Mouse (Mus musculus): ENCODE results near the gene Aldh1l2.

Aldh1l2 gene

DNA sequence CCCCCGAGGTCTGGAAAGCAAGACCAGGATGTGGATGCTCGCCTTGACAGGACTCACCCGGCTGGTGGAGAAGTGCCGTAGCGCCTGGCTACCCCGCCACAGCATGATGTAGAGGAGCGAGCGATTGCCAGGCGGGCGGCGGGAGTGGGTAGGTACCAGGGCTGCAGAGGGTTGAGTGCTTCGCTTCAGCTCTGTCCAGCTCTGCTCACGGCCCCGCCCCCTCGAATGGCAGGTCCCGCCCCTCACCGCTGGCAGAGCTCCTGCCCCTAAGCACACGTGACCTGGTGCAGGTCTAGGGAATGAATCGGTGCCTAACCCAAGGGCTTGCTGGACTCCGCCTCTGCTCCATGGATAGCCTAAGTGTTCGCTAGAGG is at the start of gene Aldh1l2:
Gene Aldh1l2, minus strand, starts transcription at position 231 of the 374 bp plus-strand sequence.
- in situ Hi-C loops (cut with MboI, MseI), result loop anchor here (10.0 to 25.0 kb wide), 3 partner anchors 629 to 1897 kb away; partner anchors contain the start of genes 1190007I07Rik, Ankrd24, Gm10778 and Sirt6

DNA sequence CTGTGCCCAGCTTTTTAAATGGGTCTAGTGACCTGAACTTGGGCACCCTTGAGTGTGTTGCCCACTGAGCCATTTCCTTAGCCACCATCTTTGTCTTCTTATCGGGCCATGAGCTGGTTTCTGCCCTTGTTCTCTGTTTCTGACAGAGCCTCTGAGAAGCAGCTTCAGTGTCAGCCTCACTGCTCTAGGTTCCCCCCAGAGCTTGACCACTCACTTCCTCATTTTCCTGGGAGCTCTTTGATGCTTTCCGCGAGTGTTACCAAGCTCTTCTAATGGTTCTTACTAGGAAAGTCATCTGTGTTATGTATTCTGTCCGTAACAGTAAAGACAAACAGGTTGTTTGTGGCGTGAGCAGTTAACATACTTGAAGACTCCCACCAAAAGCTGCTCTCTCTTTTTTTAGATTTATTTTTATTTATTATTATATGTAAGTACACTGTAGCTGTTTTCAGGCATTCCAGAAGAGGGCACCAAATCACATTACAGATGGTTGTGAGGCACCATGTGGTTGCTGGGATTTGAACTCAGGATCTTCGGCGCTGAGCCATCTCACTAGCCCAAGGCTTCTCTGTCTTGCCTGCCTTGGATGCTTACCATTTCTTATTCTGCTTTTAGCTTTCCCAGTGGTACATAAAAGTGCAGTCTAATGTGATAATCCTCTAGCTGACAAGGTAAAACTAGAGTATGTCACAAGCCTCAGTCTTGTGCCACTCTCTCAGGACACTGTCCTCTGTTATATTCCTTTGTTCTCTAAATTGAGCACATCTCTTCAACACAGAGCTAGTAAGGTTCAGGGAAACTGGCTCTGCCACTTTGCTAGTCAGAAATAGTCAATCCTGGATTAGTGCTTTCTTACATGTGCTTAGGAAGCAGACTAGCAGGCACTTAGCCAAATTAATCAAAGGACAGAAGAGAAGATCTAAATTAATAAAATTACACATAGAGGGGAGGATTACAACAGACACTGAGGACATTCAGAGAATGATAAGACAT is 31.8 kb upstream of the Aldh1l2 start:
- in situ Hi-C loops (cut with MboI, MseI), result no loop called here

DNA sequence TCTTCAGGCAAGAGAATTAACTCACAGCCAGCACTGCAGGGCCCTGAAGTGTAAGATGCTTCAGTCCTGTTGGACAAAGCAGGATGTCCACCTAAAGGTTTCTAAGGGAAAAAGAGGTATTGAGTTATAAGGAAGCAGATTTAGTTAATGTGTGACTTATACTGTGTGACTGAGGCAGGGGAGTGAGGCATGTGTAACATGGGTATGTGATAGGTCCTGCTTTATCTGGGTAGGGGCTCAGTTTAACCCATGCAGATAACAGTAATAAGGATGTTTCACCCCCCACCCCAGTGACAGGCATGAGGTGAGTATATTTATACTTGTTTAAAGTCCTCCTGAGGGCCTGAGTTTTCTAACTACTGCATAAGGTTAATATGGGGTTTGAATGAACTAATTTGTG is 29.1 kb upstream of the Aldh1l2 start:
- in situ Hi-C loops (cut with MboI, MseI), result no loop called here

DNA sequence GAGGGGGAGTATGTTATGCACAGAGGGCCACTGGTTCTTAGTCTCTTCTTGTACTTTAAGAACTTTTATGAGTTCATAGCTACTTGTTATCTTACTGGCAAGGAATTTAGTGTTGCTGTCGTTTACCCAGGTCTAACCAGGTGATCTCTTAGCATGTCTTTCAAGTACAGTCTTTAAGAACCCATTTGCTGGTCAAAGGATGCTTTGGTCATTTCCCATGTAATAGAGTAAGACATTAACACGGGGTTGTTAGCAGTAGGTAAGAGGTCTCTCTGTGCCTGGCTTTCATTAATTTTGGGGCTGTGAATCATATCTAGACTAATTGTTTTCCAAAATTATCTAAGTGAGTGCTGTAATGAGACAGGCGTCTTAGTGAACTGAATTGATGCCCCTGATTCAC is 11.4 kb upstream of the Aldh1l2 start:
- in situ Hi-C loops (cut with MboI, MseI), result loop anchor here (25.0 kb wide), 1 partner anchor 1908 kb away; the partner anchor contains the start of genes Ankrd24, Gm10778 and Sirt6

DNA sequence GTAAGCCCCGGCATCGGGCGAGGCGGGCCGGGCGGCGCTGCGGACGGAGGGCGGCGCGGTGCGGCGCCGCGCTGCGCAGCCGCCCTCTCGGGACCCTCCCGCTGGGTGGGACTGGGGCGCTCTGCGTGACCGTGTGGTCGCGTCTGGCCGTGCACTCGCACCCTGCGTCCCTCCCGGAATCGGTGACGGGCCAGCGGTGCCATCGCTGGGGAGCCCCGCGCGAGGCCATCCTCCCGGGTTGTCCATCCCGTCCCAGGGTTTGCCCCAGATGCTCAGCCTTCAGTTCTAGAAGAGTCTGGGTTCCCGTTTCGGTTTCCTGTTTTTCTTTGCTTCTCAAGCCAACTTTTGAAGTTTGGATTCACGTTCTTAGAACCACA is 10.2 kb upstream of the Aldh1l2 start:
- in situ Hi-C loops (cut with MboI, MseI), result loop anchor here (25.0 kb wide), 1 partner anchor 1907 kb away; the partner anchor contains the start of genes Ankrd24, Gm10778 and Sirt6

DNA sequence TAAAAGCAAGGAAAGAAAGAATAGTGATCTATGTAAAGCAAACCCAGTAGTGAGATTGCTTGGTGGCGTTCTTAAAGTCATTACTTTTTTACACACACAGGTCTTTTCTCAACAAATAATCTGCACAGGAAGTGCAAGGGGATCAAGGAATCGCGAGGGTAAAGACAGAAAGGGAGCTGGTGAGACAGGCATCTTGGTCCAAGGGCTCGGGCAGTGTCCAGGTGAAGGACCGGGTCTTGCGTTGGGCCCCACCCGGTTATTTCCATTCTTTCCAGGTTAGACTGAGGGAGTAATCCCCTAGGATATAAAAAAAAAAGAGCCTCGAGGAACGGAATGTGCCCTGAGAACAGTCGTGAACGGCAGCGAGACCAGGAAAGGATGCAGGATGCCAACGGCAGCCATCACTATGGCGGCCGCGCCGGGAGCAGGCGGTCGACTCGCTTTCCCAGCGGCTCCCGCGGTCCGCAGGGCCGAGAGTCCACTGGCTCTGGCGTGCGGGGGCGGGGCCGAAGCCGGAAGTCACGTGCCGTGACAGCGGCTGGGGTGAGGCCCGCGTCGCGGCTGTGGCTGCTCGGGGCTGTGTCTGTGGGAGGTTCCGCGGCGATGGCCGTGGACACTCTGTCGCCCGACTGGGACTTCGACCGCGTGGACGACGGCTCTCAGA is 9.6 kb upstream of the Aldh1l2 start, which contains the start of gene Washc4:
Gene Washc4, plus strand, starts transcription at position 314 of the 664 bp plus-strand sequence.
- in situ Hi-C loops (cut with MboI, MseI), result loop anchor here (25.0 kb wide), 1 partner anchor 1906 kb away; the partner anchor contains the start of genes Ankrd24, Gm10778 and Sirt6

DNA sequence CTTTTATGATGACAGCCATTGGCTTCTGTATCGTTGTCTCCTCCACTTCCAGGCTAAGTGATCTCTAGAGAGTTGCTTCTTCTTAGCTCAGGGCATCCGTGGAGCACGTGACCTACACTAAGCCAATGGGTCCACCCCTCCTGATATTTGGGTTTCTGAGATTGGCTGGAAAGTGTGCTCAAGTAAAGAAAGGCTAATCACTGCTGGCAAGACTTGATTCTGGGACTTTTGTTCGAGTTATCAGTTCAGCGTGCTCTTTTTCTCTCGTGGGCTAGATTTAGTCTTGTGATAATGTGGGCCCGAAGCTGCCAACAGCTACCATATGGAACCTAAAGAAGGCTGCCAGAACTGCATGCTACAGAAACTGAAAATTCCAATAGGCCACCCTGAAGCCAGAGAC is 8.3 kb upstream of the Aldh1l2 start:
- in situ Hi-C loops (cut with MboI, MseI), result loop anchor here (25.0 kb wide), 1 partner anchor 1905 kb away; the partner anchor contains the start of genes Ankrd24, Gm10778 and Sirt6

DNA sequence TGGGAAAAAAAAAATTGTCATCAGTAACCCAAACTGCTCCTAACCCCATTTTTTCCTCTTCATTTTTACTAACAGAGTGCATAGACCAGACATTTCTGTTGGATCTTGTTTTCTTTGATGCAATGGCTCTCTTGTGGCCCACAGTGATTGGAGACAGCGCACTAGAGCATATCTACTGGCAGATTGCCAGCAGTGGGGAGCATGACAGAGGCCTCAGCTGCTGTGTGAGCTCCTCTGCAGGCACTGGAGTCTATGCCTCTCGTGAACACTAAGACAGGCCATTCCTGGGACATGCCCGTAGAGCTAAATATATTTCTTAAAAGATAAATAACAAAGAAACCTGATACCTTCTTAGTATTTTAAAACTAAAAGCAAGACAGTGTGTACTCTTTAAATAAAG is 6.2 kb upstream of the Aldh1l2 start:
- in situ Hi-C loops (cut with MboI, MseI), result loop anchor here (25.0 kb wide), 1 partner anchor 1903 kb away; the partner anchor contains the start of genes Ankrd24, Gm10778 and Sirt6

DNA sequence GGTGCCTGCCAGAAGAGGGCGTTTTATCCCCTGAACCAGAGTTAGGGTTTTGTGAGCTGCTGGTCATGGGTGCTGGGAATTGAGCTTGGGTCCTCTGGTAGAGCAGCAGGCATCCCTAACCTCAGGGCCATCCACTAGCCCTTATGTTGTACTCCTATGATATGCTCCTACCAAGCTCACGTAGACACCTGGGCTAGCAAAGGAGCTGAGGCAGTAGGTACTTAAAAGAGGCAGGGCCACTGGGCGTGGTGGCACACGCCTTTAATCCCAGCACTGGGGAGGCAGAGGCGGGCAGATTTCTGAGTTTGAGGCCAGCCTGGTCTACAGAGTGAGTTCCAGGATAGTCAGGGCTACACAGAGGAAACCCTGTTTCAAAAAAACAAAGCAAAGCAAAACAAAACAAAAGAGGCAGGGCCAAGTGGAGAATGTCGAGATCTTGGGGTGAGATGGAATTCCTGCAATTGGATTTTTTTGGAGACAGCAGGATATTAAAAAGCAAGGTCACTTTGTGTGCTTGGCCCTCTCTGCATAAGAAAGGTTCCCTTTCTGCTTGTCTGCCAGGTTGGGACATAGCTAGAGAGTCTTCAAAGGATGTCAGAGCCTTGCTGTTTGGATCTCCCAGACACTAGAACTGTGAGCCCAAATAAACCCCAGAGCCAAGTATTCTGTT is 5.5 kb upstream of the Aldh1l2 start:
- in situ Hi-C loops (cut with MboI, MseI), result loop anchor here (10.0 to 25.0 kb wide), 3 partner anchors 635 to 1902 kb away; partner anchors contain the start of genes 1190007I07Rik, Ankrd24, Gm10778 and Sirt6

DNA sequence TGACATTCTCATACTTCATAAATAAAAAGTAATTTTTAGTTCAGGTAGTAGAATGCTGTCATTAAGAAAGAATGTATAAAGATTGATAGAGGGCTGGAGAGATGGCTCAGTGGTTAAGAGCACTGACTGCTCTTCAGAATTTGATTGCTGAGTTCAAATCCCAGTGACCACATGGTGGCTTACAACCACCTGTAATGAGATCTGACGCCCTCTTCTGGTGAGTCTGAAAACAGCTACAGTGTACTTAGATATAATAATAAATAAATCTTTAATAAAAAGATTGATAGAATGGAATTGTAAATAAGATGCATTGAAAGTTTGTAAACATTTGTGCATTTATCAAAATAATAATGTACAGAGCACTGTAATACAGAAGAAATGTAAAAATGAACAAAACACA is 2.5 kb upstream of the Aldh1l2 start:
- in situ Hi-C loops (cut with MboI, MseI), result loop anchor here (10.0 to 25.0 kb wide), 3 partner anchors 632 to 1899 kb away; partner anchors contain the start of genes 1190007I07Rik, Ankrd24, Gm10778 and Sirt6

DNA sequence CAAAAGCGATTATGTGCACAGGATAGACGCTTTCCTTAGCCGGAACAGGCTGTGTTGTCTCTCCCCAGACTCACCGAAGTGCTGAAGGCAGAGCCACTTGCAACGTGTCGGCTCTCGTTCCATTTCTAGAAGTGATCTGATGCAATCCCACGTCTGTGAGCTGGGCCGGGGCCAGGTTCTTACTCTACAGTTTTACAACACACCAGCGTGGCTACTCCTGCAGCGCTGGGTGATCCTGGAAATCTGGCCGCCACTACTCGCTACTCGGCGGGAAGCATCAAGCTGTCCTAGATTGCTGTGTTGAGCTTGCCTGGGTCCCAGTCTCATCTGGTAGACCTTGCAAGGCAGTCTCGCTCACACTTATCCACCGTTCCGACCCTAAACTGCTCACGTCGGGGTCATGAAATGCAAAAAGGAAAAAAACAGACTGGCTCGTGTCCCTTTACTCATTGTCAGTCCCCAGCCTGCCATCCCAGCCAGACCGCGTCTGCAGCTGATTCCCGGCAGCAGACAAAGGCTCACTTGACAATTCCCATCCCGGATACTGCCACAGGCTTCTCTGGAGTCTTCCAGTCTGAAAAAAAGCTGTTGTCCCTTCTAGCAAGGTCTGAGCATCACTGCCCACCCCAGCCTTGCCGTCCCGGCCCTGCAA is 556 bp downstream of the Aldh1l2 start:
- in situ Hi-C loops (cut with MboI, MseI), result loop anchor here (10.0 to 25.0 kb wide), 3 partner anchors 629 to 1896 kb away; partner anchors contain the start of genes 1190007I07Rik, Ankrd24, Gm10778 and Sirt6

DNA sequence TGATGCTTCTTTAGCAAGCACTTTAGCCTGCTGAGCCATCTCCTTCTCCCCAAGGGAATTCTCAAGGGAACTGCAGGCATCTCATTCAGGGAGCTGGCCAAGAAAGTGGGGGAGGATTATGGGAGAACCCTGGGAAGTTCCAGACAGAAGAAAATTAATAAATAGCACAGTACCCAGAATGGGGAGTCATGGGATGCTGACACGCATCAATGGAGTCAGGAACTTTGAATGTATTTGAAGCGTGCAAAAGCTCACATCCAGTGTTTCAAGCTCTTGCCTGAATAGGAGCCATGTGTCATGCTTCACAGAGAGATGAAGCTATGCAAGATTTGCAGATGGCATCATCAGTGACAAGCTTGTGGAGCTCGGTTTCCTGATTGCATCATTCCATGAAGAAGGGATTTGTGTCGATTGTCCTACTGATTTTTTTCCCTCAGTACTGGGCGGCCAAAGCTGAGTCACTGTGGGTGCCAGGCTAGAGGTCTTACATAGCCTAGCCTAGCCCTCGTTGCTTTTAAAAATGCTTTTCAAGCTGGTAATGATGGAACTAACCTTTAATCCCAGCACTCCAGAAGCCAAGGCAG is 3.5 kb downstream of the Aldh1l2 start:
- in situ Hi-C loops (cut with MboI, MseI), result loop anchor here (10.0 to 25.0 kb wide), 3 partner anchors 626 to 1893 kb away; partner anchors contain the start of genes 1190007I07Rik, Ankrd24, Gm10778 and Sirt6

DNA sequence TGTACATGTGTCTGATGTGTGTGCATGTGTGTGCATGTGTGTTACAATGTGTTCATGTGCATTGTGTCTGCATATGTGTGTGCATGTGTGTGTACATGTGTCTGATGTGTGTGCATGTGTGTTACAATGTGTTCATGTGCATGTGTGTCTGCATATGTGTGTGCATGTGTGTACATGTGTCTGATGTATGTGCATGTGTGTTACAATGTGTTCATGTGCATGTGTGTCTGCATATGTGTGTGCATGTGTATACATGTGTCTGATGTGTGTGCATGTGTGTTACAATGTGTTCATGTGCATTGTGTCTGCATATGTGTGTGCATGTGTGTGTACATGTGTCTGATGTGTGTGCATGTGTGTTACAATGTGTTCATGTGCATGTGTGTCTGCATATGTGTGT is 9.7 kb downstream of the Aldh1l2 start:
- in situ Hi-C loops (cut with MboI, MseI), result loop anchor here (25.0 kb wide), 1 partner anchor 287 kb away; no protein-coding TSS in a partner anchor

DNA sequence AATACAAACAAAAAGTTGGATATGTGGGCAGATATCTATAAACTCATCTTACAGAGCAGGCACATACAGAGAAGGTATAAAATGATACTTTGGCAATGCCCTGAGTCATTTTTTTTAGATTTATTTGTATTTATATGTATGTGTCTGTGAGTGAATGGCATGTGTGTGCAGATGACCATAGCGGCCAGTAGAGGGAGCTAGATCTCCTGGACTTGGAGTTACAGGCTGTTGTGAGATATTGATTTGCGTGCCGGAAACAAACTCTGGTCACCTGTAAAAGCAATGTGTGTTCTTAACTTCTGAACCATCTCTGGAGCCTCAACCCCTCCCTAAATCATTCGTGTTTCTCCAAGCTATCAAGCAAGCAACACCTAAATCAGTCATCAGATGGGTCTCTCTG is 12.9 kb downstream of the Aldh1l2 start:
- in situ Hi-C loops (cut with MboI, MseI), result loop anchor here (25.0 kb wide), 1 partner anchor 284 kb away; no protein-coding TSS in a partner anchor

DNA sequence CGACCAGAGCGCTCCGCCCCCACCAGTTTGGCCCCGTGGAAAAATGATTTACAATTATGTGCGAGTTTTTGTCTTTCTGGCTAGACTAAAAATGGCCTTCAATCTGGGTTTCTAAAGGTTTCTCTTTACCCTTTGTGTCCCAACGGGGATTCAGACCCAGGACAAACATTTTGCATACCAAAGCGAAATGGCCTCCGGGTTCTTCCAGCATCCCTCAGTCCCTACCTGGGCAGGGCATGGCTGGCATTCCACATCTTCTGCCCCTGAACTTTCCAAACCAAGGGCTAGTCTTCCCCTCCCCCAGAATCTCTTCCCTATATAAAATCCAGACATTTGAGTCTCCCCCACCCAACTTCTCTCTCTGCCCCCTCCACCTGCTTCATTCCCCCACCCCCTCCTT is 20.2 kb downstream of the Aldh1l2 start:
- in situ Hi-C loops (cut with MboI, MseI), result loop anchor here (5.0 to 25.0 kb wide), 2 partner anchors 276 to 606 kb away; no protein-coding TSS in a partner anchor

DNA sequence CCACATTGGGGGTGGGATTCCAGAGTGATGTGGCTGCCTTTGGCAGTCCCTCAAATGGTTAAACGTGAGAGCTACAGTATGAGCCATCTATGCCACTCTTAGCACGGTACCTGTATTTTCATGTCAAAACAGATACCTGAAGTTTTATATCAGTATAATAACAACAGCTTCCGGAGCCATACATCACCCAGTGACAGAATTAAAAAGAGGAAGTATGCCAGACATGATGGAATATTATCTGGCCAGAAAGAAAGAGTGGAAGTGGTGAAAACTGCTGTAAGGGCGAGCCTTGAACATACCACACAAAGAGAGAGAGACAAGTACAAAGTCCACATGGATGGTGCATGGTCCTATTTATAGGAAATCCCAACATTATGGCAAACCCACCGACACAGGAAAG is 22.6 kb downstream of the Aldh1l2 start:
- in situ Hi-C loops (cut with MboI, MseI), result loop anchor here (5.0 to 25.0 kb wide), 2 partner anchors 274 to 604 kb away; no protein-coding TSS in a partner anchor

DNA sequence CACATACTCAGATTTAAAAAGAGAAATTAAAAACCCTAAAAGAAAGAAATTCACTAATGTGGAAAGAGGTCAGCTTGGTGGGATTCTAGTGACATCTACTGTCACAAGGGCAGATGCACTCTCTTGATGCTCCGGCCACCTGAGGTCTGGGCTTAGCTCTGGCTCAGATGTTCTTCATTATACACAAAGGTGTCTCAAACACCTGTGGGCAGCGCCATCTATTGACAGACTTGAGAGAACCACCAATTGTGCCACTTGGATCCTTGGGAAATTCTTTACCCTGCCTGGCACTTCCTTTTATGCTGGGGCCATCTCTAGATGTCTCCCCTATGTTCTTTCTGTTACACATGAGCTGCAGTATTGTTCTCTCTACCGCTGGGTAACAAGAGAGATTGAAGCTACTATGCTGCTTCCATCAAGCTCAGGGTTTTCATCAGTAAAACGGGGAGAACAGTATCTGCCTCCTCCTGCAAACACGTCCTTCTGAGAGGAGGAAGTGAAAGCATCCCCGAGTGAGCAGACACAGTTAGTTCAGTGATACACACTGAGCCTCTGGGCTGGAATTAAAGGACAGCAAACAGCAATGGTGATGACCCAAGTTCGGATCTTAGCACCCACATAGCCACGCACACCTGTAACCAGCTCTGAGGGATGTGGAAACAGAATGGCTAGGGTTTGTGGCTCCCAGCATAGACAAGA is 24.8 kb downstream of the Aldh1l2 start:
- in situ Hi-C loops (cut with MboI, MseI), result loop anchor here (25.0 kb wide), 1 partner anchor 272 kb away; no protein-coding TSS in a partner anchor

DNA sequence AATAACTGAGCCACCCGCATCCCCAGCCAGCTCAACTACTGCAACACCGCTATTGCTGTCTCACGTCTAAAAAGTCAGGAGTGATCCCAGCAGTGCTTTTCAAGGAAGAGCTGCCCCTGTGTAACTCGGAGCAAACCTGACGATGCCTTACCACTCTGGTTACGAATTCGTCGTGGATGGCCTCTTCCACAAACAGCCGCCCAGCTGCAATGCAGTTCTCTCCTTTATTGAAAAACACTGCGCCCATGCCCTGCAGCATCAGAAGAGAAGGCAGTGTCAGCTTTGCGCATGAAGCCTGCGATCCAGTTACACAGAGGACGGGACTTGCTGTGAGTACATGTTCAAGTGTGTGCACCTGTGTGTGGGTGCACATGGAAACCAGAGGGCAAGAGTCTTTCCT is 36.6 kb downstream of the Aldh1l2 start:
- in situ Hi-C loops (cut with MboI, MseI), result no loop called here

DNA sequence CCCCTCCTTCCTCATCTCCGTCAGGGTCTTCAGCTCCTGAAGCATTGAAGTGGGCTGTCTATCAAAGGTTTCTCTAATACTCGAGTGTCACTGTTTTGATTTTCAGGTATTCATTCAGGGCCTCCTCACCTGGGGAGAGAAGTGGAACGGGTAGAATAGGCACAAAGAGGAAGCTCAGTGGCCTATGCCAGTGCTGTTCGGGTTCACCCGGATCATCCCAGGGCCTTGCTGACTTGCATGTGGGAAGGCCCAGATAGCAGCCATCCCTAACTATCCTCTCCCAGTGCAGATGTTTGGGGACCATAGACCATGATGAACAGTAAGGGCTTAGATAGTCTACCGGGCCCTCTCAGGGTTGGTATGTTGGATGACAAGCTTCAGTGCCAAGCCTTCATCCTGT is 43.4 kb downstream of the Aldh1l2 start:
- in situ Hi-C loops (cut with MboI, MseI), result no loop called here
